Mouse (Mus musculus) olfactory bulb, adult 2 months (tissue): ENCODE data around the gene Hes6.

ENCODE experiments used
- CTCF ChIP-seq: fragments of 200-500 bp; IDR thresholded peaks from 2 replicates; pipeline ENCODE4 v1.5.1; 2012; ENCODE audit warnings: low read depth, mild to moderate bottlenecking, low read length, moderate library complexity; ENCODE audit not compliant: insufficient read depth
- POLR2A ChIP-seq: fragments of 200-500 bp; IDR thresholded peaks from 2 replicates; pipeline ENCODE4 v1.6.1; 2012; ENCODE audit warnings: mild to moderate bottlenecking, low read depth, low read length, moderate library complexity; ENCODE audit not compliant: insufficient read depth

GRCm38 (mm10) chr1:91437573-91437972, 23.7 kb upstream of the Hes6 start:
- TF ChIP-seq CTCF (no peak), POLR2A (no peak)
